Mouse (Mus musculus): ENCODE data around the gene Tsc22d1. TPM values are rescaled to one million over a fixed set of nuclear protein-coding genes. Genes with fewer than 3 reads are reported as not detected.

Tsc22d1 gene
- polyA plus RNA-seq, 1 experiment, result 146 TPM

Other genes with a start within 250 kb of the Tsc22d1 start
- gene Serp2, start 141.9 kb downstream of the Tsc22d1 start, polyA plus RNA-seq (2012; rRNA removed), result 3.7 and 4.1 TPM in 2 replicates